Mouse (Mus musculus) G1E (cell line): Measurements from ENCODE around the gene Rae1. TPM values are rescaled to one million over a fixed set of nuclear protein-coding genes. Genes with fewer than 3 reads are reported as not detected.
A peak's percentile ranks its signal among the peaks of the same experiment; 100 is the strongest.

Source experiments
- ATAC-seq: 2 replicates; pipeline ENCODE4 v1.8.0; 2016; ENCODE audit warnings: mild to moderate bottlenecking; ENCODE audit not compliant: insufficient number of reproducible peaks, poor library complexity, low FRiP score, severe bottlenecking; ENCODE audit errors: extremely low read depth
- DNase-seq: peaks from one replicate; pipeline ENCODE4 v3.0.0; 2012; ENCODE audit warnings: low spot score
- H3K27me3 ChIP-seq: 2 replicates; pipeline ENCODE4 v1.6.1; 2012; ENCODE audit warnings: mild to moderate bottlenecking, low read length, inconsistent platforms; ENCODE audit not compliant: insufficient read depth
- H3K36me3 ChIP-seq: replicated peaks from 2 replicates; pipeline ENCODE3; 2012; ENCODE audit warnings: mild to moderate bottlenecking, inconsistent platforms
- H3K4me1 ChIP-seq: 2 replicates; pipeline ENCODE4 v1.6.1; 2012; ENCODE audit warnings: low read depth, low read length, inconsistent platforms, mixed read lengths; ENCODE audit not compliant: insufficient read depth
- H3K4me3 ChIP-seq: 2 replicates; pipeline ENCODE4 v1.5.1; 2012; ENCODE audit warnings: low read depth, mild to moderate bottlenecking, inconsistent platforms, low read length, moderate library complexity, mixed read lengths
- H3K9me3 ChIP-seq: replicated peaks from 2 replicates; pipeline ENCODE4 v1.6.1; 2012; ENCODE audit warnings: inconsistent platforms
- CTCF ChIP-seq: IDR thresholded peaks from 2 replicates; pipeline ENCODE4 v1.5.1; 2012; ENCODE audit warnings: low read depth, low read length, inconsistent platforms, mixed read lengths
- GATA1 ChIP-seq: IDR thresholded peaks from 2 replicates; pipeline ENCODE4 v1.6.1; 2012; ENCODE audit warnings: borderline replicate concordance, low read length, inconsistent platforms, mixed read lengths
- GATA2 ChIP-seq: IDR thresholded peaks from 2 replicates; pipeline ENCODE4 v1.6.1; 2012; ENCODE audit warnings: low read depth, low read length, inconsistent platforms, borderline replicate concordance
- POLR2AphosphoS5 ChIP-seq: IDR thresholded peaks from 2 replicates; pipeline ENCODE4 v1.6.1; 2012; ENCODE audit warnings: low read depth, low read length, inconsistent platforms; ENCODE audit not compliant: insufficient replicate concordance
- TAL1 ChIP-seq: conservative IDR thresholded peaks from 2 replicates; pipeline ENCODE4 v1.6.1; 2012; ENCODE audit warnings: low read depth, low read length, inconsistent platforms, mixed read lengths
- polyA plus RNA-seq: library from polyadenylated mRNA; stranded (reverse); fragments of >175 nt; gene quantifications from 2 replicates; pipeline ENCODE4 v1.2.3, GENCODE M21; 2012
- total RNA-seq, 2 experiments: library from RNA; stranded (forward) in 1 of 2; stranded (reverse) in 1 of 2; fragments of 200-1000 nt in 1 of 2; fragments of >200 nt in 1 of 2; fragmentation: Nextera tagmentation in 1 of 2; gene quantifications; 2 replicates each; pipeline ENCODE4 v1.2.3; 2014 to 2017

Rae1 gene
- total and polyA plus RNA-seq, 3 experiments = 60.2 to 165 (median 92.4) TPM

DNA sequence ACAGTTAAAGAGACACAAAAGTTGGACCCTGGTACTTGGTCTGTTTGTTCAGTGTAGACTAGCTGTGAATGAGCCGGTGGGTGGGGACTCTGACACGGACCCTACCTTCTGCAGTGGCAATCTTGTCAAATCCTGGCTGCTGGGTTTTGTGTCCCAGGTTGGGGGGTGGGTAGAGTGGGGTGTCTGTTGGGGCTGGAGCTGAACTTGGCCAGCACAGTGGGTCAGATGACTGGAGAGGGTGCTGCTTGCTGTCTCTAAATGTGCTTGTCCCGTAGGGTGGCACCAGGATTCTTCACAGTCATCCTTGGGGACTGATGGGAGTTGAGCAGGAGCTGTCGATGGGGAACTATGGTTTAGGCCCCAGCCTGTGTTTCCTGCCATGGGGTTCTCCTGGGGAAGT is 24.0 kb downstream of the Rae1 start:
- DNase-seq = no peak

GRCm38 (mm10) chr2:173024392-173024791 is 24.5 kb downstream of the Rae1 start:
- TF ChIP-seq CTCF (no peak), POLR2AphosphoS5 (no peak), TAL1 (no peak), GATA1 (no peak), GATA2 (no peak)
- Histone ChIP-seq H3K36me3 (peaks cover 71% of the 10 kb centered on the region), H3K4me1 (peaks cover 79% of the 10 kb centered on the region), H3K4me3 (peak overlapping the region; percentile 94), H3K27me3 (no peaks in the 10 kb centered on the region), H3K9me3 (no peaks in the 10 kb centered on the region)
- DNase-seq (no peak), ATAC-seq (no peak)

More for the DNA sequence above, 24.0 kb downstream of the Rae1 start:
- no peak for ATAC-seq
- no peak for TF ChIP-seq GATA1
- TF ChIP-seq GATA2 = no peak
- no peak for TF ChIP-seq CTCF
- no peak for TF ChIP-seq TAL1
- TF ChIP-seq POLR2AphosphoS5 = no peak
- no peaks in the 10 kb centered on the region for H3K27me3 ChIP-seq
- H3K9me3 ChIP-seq = no peaks in the 10 kb centered on the region
- H3K36me3 ChIP-seq = peaks cover 67% of the 10 kb centered on the region
- peak overlapping the region; percentile 94 for H3K4me3 ChIP-seq
- H3K4me1 ChIP-seq = peaks cover 79% of the 10 kb centered on the region

- Histone ChIP-seq H3K9me3 (no peaks in the 10 kb centered on the region), H3K4me3 (peak overlapping the region; percentile 94), H3K4me1 (peaks cover 79% of the 10 kb centered on the region), H3K27me3 (no peaks in the 10 kb centered on the region), H3K36me3 (peaks cover 76% of the 10 kb centered on the region)
- no peak for TF ChIP-seq CTCF
- TF ChIP-seq POLR2AphosphoS5 = no peak
- TF ChIP-seq TAL1 = no peak
- DNase-seq (no peak), ATAC-seq (no peak)
Measured at GRCm38 (mm10) chr2:173024938-173025337, 25.0 kb downstream of the Rae1 start.

DNA sequence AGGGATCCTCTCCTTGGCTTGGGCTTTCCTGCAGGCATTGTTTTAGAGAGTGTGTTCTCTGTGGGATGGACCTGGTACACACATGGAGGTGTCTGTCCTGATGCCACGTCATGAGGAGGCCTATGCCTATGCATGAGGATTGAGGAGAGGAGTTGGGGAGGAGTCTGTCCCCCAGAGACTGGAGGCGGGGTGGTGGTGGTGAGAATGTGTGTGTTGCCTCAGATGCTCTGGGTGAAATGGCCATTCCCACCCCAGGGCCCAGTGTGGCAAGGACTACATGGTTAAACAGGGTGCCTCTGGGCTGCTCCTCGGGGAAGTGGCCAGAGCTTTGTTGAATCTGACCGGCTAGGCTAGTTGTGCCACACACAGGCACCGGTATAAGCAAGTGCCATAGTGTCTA is 26.4 kb downstream of the Rae1 start:
- H3K36me3 ChIP-seq = peaks cover 90% of the 10 kb centered on the region
- peak overlapping the region; percentile 94; the same call in 1 of the 2 replicates for H3K4me3 ChIP-seq
- no peaks in the 10 kb centered on the region for H3K27me3 ChIP-seq
- peaks cover 83% of the 10 kb centered on the region for H3K4me1 ChIP-seq
- TF ChIP-seq TAL1 (no peak), POLR2AphosphoS5 (no peak), GATA1 (no peak), GATA2 (no peak), CTCF (no peak)
- ATAC-seq (no peak), DNase-seq (no peak)
- H3K9me3 ChIP-seq = no peaks in the 10 kb centered on the region

GRCm38 (mm10) chr2:173026688-173027131 is 26.8 kb downstream of the Rae1 start:
- peaks cover 87% of the 10 kb centered on the region for H3K4me1 ChIP-seq
- peaks cover 94% of the 10 kb centered on the region for H3K36me3 ChIP-seq
- DNase-seq (peak; percentile 74), ATAC-seq (peak; percentile 42)
- no peaks in the 10 kb centered on the region for H3K9me3 ChIP-seq
- no peaks in the 10 kb centered on the region for H3K27me3 ChIP-seq
- no peak for TF ChIP-seq CTCF
- TF ChIP-seq TAL1 = no peak
- TF ChIP-seq GATA2 = no peak
- no peak for TF ChIP-seq POLR2AphosphoS5
- TF ChIP-seq GATA1 = no peak
- peak overlapping the region; percentile 94; the same call in 1 of the 2 replicates for H3K4me3 ChIP-seq

GRCm38 (mm10) chr2:173027169-173027823 is 27.4 kb downstream of the Rae1 start:
- Histone ChIP-seq H3K9me3 (no peaks in the 10 kb centered on the region), H3K27me3 (no peaks in the 10 kb centered on the region), H3K36me3 (peaks cover 100% of the 10 kb centered on the region), H3K4me3 (peak overlapping the region; percentile 94; the same call in 1 of the 2 replicates), H3K4me1 (peaks cover 93% of the 10 kb centered on the region)
- ATAC-seq = no peak
- TF ChIP-seq TAL1 (no peak), POLR2AphosphoS5 (no peak), CTCF (no peak), GATA2 (no peak), GATA1 (no peak)
- no peak for DNase-seq
